Mouse (Mus musculus) heart, adult 9 months (tissue): Measurements from ENCODE around the gene Dock7.
"Not testable (repeated sequence)": the region's sequence is repeated elsewhere in the genome, so short reads cannot be mapped to it uniquely, and the experiment has no call there.

ENCODE experiments used
- DNase-seq, 2 experiments: peaks; one replicate each; pipeline ENCODE4 v3.0.0; 2022; ENCODE audit warnings: low spot score in 2 of 2

Dock7 gene

GRCm38 (mm10) chr4:99006319-99006718, 114.4 kb downstream of the Dock7 start:
- DNase-seq = no peak

- DNase-seq = no peak
Observed at GRCm38 (mm10) chr4:99005574-99005973, 115.1 kb downstream of the Dock7 start.

GRCm38 (mm10) chr4:98993491-98993890, 127.2 kb downstream of the Dock7 start:
- no peak for DNase-seq

- no peak for DNase-seq
Observed at GRCm38 (mm10) chr4:98984701-98985100, 136.0 kb downstream of the Dock7 start.

GRCm38 (mm10) chr4:98979976-98980375, 140.7 kb downstream of the Dock7 start:
- DNase-seq = not testable (repeated sequence)

- DNase-seq = no peak
Observed at GRCm38 (mm10) chr4:98978693-98979092, 142.0 kb downstream of the Dock7 start.

- DNase-seq = not testable (repeated sequence)
Observed at GRCm38 (mm10) chr4:98978288-98978687, 142.4 kb downstream of the Dock7 start.

- DNase-seq = no peak
Observed at GRCm38 (mm10) chr4:98975741-98976140, 145.0 kb downstream of the Dock7 start.

- DNase-seq = no peak
Observed at GRCm38 (mm10) chr4:98969946-98970345, 150.8 kb downstream of the Dock7 start.

GRCm38 (mm10) chr4:98960243-98960642, 160.5 kb downstream of the Dock7 start:
- DNase-seq = no peak

GRCm38 (mm10) chr4:98955986-98956385, 164.7 kb downstream of the Dock7 start:
- DNase-seq = no peak

GRCm38 (mm10) chr4:98950563-98950962, 170.2 kb downstream of the Dock7 start:
- no peak for DNase-seq

- DNase-seq = not testable (repeated sequence)
Observed at GRCm38 (mm10) chr4:98938210-98938609, 182.5 kb downstream of the Dock7 start.

GRCm38 (mm10) chr4:98936036-98936435, 184.7 kb downstream of the Dock7 start:
- DNase-seq = no peak

GRCm38 (mm10) chr4:98925250-98925781, 195.4 kb downstream of the Dock7 start:
- DNase-seq = no peak

GRCm38 (mm10) chr4:98924906-98925178, 195.9 kb downstream of the Dock7 start:
- DNase-seq = no peak

- DNase-seq = peak in 1 of 2 experiments; percentile 6
Observed at GRCm38 (mm10) chr4:98924071-98924905, 196.4 kb downstream of the Dock7 start.

GRCm38 (mm10) chr4:98923568-98924070, 197.1 kb downstream of the Dock7 start, which contains the start of gene Usp1:
TSS of gene Usp1 (plus strand) at chr4:98923810.
- no peak for DNase-seq

GRCm38 (mm10) chr4:98922643-98923567, 197.8 kb downstream of the Dock7 start:
- peak; percentile 98 to 99 for DNase-seq

- DNase-seq = peak; percentile 7
Observed at GRCm38 (mm10) chr4:98922061-98922642, 198.6 kb downstream of the Dock7 start.

- no peak for DNase-seq
Observed at GRCm38 (mm10) chr4:98920896-98921295, 199.8 kb downstream of the Dock7 start.

- DNase-seq = no peak
Observed at GRCm38 (mm10) chr4:98918204-98918603, 202.5 kb downstream of the Dock7 start.
